Mouse (Mus musculus) cerebellum, adult 2 months (tissue): ENCODE measurements around the gene Pdzd7.

Source experiments
- CTCF ChIP-seq: fragments of 200-500 bp; IDR thresholded peaks from 2 replicates; pipeline ENCODE4 v1.5.1; 2011; ENCODE audit warnings: low read depth, mild to moderate bottlenecking, control low read depth, low read length, moderate library complexity, borderline replicate concordance; ENCODE audit not compliant: insufficient read depth
- POLR2A ChIP-seq: fragments of 200-500 bp; IDR thresholded peaks from 2 replicates; pipeline ENCODE4 v1.6.1; 2011; ENCODE audit warnings: low read length, control low read depth, borderline replicate concordance; ENCODE audit not compliant: insufficient read depth

DNA sequence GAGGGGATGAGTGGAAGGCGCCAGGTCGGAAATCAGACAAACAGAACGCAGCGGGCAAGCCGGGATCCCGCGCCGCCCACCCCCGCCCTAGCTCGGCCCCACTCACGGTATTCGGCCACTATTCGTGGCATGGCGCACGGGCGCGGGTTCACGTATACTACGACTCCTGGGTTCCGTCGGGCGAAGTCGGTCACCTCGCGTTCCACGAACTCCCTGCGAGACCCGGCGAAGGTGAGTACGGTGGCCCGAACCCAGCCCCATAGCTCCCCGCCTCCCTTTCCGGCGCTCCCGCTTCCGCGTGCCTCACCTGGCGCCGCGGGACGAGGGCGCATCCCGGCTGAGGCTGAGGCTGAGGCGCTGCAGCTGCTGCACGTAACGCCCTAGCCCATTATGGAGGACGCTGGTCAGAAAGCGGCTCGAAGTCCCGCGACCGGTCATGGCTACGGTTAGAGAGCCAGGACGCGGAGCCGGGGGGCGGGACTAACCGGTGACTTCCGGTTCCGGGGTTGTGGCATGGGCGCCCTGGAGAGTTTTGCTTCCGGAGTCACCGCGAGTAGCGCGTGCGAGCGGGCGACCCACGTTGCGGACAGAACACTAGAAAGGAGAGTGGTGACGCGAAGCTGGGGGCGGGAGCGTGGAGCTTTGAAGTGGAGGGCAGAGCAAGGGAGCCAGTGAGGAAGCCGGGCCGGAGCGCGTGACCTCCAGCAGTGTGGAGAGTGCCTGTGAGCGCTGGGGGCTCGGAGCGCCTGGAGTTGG, 39.4 kb downstream of the Pdzd7 start, which contains the start of gene Mrpl43:
- TF ChIP-seq POLR2A (no peak; the same call in 1 of the 2 replicates), CTCF (no peak)
